Mouse (Mus musculus) left cerebral cortex, adult 2 months (tissue): ENCODE data around the gene Slc7a1. TPM values are rescaled to one million over a fixed set of nuclear protein-coding genes. Genes with fewer than 3 reads are reported as not detected.
"Not testable (repeated sequence)": the region's sequence is repeated elsewhere in the genome, so short reads cannot be mapped to it uniquely, and the experiment has no call there.

Experiments
- DNase-seq, 2 experiments: peaks; one replicate each; pipeline ENCODE4 v3.0.0; 2021 to 2022; ENCODE audit warnings: low spot score in 2 of 2, mixed read lengths in 1 of 2; ENCODE audit errors: extremely low spot score in 1 of 2
- H3K27ac ChIP-seq: fragments of 200-600 bp; 2 replicates; pipeline ENCODE4 v1.8.1; 2022
- H3K4me3 ChIP-seq: fragments of 200-600 bp; 2 replicates; pipeline ENCODE4 v1.8.1; 2022
- CTCF ChIP-seq: fragments of 200-600 bp; IDR thresholded peaks from 2 replicates; pipeline ENCODE4 v1.8.1; 2022; ENCODE audit warnings: antibody characterized with exemption, mild to moderate bottlenecking, moderate library complexity
- intact Hi-C: fragments of 180-260 bp; cut with DNase I; formaldehyde crosslinking; loops from one replicate; pipeline ENCODE4 v1.15.1; 2025
- total RNA-seq, 2 experiments: library from RNA; stranded (reverse); gene quantifications; 2 replicates each; pipeline ENCODE4 v1.2.3; 2021

Slc7a1 gene
- total RNA-seq, 2 experiments from 2014 or later = 27.3 to 28.7 TPM

DNA sequence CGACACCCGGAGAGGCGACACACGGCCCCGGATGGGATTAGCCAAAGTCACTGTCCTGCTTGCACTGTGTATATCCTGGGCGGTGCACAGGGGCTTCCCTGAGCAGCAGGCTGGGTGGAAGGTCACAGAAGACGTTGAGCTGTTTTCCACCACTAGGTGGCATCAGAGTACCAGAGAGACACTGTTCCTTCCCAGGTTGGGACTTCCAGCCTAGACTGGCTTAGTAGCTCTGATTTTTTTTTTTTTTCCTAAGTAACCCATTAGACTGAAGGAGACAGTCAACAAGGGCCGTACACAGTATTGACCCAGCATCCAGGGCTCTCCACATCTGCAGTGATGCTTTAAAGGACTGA lies 67.1 kb downstream of the Slc7a1 start:
- peak; percentile 92 for TF ChIP-seq CTCF
- no peak overlapping the region for H3K4me3 ChIP-seq
- peak; percentile 52 to 62 for DNase-seq
- H3K27ac ChIP-seq = no peak overlapping the region
- intact Hi-C loops = loop anchor here (2.0 to 5.0 kb wide), 2 partner anchors 220 to 462 kb away; partner anchors contain the start of gene Ubl3

DNA sequence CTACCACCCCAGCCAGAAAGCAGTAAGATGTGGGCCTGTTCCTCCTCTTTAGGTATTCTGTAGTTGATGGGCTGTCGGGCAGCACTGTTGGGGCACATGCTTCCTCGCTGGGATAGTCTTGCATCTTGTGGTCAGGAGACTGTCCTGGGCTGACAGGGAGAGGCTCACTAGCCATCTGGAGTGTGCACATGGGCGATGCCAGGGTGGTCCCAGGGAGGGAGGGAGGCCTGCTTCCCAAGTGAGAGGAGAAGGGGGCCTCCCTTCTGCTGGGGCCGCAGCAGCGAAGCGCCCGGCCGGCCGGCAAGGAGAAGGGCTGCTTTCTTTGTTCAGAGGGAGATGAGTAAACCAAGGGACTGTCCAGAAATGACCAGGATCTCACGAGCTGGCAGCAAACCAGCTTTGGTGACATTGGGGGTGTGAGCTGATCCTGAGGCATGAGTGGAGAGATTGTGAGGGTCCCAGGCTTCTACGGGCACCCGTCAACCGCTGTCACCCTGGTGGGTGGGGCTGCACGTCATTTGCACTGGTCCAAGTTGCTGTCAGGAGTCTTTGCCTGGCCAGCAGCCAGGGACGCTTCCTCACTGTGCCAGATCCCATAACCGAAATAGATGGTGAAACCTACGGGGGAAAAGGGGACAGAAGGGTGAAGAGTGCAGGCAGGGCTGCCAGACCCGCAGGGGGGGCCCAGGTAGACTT lies 67.6 kb downstream of the Slc7a1 start:
- Histone ChIP-seq H3K27ac (no peak overlapping the region), H3K4me3 (no peak overlapping the region)
- TF ChIP-seq CTCF = no peak
- DNase-seq = no peak
- intact Hi-C loops = loop anchor here (2.0 to 5.0 kb wide), 2 partner anchors 220 to 463 kb away; partner anchors contain the start of gene Ubl3

DNA sequence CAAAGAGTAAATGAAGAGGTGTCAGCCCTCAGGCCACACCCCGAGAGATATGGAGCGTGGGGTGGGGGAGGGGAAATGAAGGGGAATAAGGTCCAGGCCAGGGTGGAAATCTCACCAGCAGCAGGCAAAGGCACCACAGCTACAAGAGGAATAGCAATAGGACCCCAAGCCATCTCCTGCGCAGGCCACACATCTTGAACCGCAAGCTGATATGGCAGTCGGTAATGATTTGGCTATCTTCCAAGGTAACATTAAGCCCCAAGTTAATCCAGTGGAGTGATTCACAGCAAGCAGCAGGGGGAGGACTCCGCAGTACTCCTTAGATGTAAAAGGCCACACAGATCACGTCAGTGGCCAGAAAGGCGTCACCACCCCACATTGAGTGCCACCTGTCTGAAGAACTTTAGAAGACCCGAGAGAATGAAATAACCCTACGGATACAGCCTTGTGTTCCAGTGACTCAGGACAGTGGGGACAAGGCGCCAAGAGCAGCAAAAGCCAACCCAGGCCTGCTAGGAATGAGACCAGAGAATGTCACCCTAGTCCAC lies 68.4 kb downstream of the Slc7a1 start:
- Histone ChIP-seq H3K4me3 (no peak overlapping the region), H3K27ac (no peak overlapping the region)
- TF ChIP-seq CTCF = no peak
- intact Hi-C loops = loop anchor here (5.0 kb wide), 1 partner anchor 221 kb away; the partner anchor contains the start of gene Ubl3
- no peak for DNase-seq

DNA sequence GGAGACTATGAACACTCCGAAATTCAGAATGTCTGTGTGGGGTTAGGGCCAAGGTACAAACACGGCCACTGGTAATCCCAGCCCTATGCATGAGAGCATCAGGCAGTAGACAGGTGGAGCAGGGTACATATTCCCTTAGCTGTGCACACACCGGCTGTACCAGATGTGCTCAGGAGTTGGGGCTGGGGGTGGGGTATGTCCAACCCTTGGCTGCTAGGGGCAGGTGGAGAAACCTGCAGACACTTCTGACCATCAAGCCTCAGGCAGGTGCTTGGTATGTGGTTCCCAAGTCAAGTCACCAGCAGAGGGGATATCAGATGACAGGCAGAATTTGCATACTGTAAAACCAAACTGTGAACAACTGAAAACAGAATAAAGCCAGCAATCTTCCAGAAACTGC lies 70.7 kb downstream of the Slc7a1 start:
- no peak for TF ChIP-seq CTCF
- no peak overlapping the region for H3K27ac ChIP-seq
- DNase-seq = no peak
- intact Hi-C loops = no loop called here
- no peak overlapping the region for H3K4me3 ChIP-seq

DNA sequence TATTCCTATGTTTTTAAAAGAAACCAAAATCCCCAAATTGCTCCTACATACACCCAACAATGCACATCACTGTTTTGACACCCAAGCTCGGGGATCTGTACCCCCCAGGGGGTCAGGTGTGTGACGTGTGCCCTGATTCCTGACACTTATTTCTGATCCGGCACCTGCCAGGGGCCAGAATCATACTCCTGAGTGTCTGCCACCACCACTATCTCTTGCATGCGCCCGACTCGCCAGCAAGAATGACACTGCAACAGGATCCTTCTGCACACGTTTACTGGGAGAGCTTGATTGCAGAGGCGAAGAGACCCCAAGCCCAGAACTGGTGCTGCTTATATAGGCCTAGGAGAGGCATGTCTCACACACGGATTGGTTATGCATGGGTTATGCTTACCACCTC lies 73.4 kb downstream of the Slc7a1 start:
- DNase-seq, H3K4me3 ChIP-seq, intact Hi-C loops, H3K27ac ChIP-seq: not testable (repeated sequence)

DNA sequence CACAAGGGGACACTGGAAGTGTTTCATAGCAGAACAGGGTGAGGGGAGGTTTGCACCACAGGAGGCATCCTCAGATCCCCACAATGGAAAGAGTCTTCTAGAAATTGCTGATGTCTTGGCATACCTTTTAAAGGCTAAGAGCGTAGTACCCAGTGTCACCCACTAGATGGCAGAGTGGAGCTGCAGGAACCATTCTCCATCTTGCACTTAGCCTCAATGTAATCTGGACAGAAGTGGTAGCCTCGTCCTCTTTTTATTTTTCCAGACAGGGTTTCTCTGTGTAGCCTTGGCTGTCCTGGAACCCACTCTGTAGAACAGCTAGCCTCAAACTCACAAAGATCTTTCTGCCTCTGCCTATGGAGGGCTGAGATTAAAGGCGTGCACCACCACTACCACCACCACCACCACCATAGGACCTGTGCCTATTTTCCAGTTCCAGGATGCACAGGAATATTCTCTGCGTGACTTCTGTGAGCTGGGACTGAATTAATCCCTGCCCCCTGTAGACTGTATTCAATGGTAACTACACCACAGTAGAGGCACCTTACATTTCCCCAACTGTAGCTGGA lies 74.3 kb downstream of the Slc7a1 start:
- peak; percentile 87 for TF ChIP-seq CTCF
- intact Hi-C loops = loop anchor here (1.0 kb wide), 1 partner anchor 126 kb away; no protein-coding TSS in a partner anchor
- Histone ChIP-seq H3K27ac (no peak overlapping the region), H3K4me3 (no peak overlapping the region)
- peak in 1 of 2 experiments; percentile 59 for DNase-seq

DNA sequence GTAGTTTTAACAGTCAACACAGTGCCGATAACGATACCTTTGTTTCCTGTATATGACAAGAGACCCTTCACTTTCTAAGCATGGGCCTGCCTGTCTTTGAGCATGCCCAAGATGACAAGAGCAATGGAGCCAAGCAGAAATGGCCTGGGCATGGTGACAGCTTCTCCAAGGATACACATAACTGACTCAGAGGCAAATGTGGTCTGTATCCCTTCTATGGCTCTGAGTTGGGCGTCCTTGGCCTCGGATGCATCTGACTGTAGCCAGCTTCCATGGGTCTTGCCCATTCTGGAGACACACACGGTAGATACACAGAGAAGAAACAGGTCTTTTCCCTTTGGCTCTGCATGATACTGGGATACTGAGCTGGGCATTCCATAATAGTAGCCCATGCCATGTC lies 84.8 kb downstream of the Slc7a1 start:
- Histone ChIP-seq H3K4me3 (no peak overlapping the region), H3K27ac (no peak overlapping the region)
- TF ChIP-seq CTCF = no peak
- no peak for DNase-seq
- intact Hi-C loops = no loop called here

DNA sequence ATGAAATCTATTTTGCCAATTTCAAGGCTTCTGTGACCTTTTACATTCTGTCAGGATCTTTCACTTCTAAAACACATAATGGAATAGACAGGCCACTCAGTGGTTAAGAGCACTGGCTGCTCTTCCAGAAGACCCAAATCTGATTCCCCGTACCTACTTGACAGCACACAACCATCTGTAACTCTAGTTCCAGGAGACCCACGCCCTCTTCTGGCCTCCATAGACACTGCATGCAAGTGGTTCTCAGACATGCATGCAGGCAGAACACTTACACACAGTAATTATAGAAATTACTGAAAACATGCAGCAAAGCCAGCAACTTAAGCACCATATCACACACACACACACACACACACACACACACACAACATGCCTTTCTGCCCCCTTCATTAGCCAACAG lies 87.3 kb downstream of the Slc7a1 start:
- TF ChIP-seq CTCF = peak; percentile 32
- Histone ChIP-seq H3K27ac (no peak overlapping the region), H3K4me3 (no peak overlapping the region)
- intact Hi-C loops = no loop called here
- no peak for DNase-seq

DNA sequence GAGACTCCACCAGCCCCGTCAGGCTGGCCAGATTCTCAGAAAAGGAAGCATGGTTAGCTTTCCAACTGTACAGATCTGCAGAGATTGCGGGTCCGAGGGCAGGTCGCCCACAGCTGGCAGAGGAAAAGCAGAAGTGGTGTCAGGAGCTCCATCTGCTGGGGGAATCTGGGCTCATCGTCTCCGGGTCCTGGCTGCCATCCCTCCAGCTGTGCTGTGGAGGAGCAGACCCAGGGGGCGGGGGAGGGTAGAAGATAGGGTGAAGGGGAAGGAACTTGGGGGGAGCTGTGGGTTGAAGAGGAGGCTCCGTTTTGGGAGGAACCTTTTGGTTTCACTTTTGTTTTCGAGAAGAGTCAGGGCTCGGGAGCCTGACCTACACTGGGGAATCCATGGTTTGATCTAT lies 88.9 kb downstream of the Slc7a1 start:
- DNase-seq = no peak
- TF ChIP-seq CTCF = no peak; the same call in 1 of the 2 replicates
- Histone ChIP-seq H3K27ac (no peak overlapping the region), H3K4me3 (no peak overlapping the region)
- intact Hi-C loops = no loop called here

DNA sequence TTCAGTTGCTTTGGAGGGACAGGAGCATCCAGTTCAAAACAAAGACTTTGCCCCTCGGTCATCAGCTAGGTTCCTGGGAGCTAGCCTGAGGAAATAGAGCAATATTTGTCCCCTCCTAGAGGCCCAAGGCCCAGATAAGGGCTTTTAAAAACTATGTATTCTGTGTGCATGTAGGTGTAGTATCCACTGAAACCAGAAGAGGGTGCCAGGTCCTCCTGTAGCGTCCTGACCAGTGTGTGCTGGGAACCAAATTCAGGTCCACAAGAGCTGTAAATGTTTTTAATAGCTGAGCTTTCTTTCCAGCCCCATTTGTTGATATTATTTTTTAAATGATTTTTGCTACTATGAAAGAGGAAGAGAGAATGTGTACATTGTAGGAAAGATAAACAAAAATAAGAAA lies 95.6 kb downstream of the Slc7a1 start:
- TF ChIP-seq CTCF = no peak; the same call in 1 of the 2 replicates
- no peak overlapping the region for H3K27ac ChIP-seq
- intact Hi-C loops = no loop called here
- H3K4me3 ChIP-seq = no peak overlapping the region
- DNase-seq = no peak

DNA sequence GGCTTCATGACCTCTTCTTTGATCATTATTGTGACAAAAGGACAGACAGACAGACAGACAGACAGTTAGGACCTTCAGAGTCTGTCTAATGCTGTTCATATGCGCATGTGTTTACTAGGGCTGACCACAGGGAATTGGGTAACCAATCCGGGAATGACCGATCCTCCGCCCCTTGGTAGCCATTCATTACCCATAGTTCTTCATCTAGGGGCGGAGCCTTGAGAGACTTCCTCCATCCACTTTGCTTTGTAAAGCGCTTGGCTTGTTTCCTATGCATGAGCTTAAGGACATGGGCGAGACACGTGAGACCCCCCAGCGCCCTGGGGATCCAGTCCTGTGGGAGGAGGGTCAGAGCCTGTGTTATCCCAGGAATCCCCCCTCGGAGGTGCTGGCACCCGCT lies 96.7 kb downstream of the Slc7a1 start:
- H3K4me3 ChIP-seq = no peak overlapping the region
- no peak overlapping the region for H3K27ac ChIP-seq
- no peak for DNase-seq
- intact Hi-C loops = no loop called here
- TF ChIP-seq CTCF = no peak

DNA sequence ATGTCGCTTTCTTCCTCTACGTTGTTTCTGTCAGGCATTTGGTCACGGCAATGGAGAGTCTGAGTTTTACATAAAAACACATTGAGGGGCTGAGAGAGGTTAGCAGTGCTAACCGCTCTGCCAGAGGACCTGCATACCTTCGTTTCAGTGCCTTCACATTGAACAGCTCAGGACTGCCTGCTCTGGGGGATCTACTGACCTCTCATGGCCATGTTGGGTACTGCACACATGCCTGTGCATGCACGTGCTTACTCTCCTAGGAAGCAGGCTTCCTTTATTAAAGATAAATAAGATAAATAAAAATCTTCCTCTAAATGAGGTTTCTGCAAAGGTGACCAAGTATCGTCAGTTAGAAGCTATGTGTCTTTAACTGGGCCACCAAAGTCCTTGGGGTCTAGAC lies 106.4 kb downstream of the Slc7a1 start:
- no peak overlapping the region for H3K27ac ChIP-seq
- no peak overlapping the region for H3K4me3 ChIP-seq
- DNase-seq = peak in 1 of 2 experiments; percentile 41
- intact Hi-C loops = no loop called here
- peak; percentile 58 for TF ChIP-seq CTCF
